Mouse (Mus musculus) frontal cortex, postnatal 10 days (tissue): ENCODE results near the gene Olfr1218.
"Not testable (repeated sequence)": the region's sequence is repeated elsewhere in the genome, so short reads cannot be mapped to it uniquely, and the experiment has no call there.

ENCODE experiments used
- DNase-seq, 2 experiments: peaks; one replicate each; pipeline ENCODE4 v3.0.0; 2022; ENCODE audit warnings: low spot score in 2 of 2, mixed read lengths in 1 of 2

The Olfr1218 gene

DNA sequence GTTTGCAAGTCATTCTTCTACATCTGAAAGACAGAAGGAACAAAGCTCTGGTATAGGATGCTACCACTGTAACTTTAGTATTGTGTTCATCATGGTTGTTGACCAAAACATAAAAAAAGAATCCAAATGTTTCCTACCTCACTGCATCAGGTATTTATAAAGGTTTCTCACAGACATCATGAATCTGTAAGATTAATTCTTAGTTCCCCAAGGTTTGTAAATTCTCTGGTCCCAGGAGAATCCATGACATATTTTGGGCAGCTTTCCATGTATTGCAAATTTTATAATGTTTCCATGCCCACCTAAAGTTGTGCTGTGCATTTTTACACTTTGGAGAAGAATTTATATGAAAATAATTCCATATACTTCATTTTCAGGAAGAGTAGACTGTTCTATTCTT lies at the start of gene Olfr1218:
Olfr1218 (minus strand) TSS at position 101 of the 400 bp plus-strand sequence.
- DNase-seq = no peak

- DNase-seq = no peak
Measured at GRCm38 (mm10) chr2:89106735-89107134, 45.7 kb upstream of the Olfr1218 start, which contains the start of gene Olfr1220. Olfr1220 (minus strand) TSS chr2:89106835.

- no peak for DNase-seq
Measured at GRCm38 (mm10) chr2:89105651-89106050, 44.7 kb upstream of the Olfr1218 start.

- DNase-seq = no peak
Measured at GRCm38 (mm10) chr2:89093848-89094247, 32.9 kb upstream of the Olfr1218 start.

- DNase-seq = no peak
Measured at GRCm38 (mm10) chr2:89083413-89083812, 22.4 kb upstream of the Olfr1218 start, which contains the start of gene Olfr1219. Olfr1219 (minus strand) TSS chr2:89083513.

GRCm38 (mm10) chr2:89081487-89081886 lies 20.5 kb upstream of the Olfr1218 start:
- no peak for DNase-seq

DNA sequence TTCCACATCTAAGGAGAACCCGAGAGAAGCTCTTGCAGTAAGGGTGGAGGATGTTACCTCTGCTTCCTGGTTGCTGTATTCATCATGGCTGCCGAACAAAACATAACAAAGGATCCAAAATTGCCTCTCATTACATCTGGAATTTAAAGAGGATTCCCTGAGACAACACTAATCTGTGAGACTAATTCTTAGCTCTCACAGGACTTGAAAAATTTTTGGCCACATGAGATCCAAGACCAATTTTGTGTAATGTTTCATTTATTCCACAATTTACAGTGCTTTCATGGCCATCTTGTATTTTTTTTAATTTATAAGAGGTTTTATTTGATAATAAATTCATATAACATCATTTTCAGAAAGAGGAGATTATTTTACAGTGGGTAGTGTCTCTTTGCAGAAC lies 29.0 kb downstream of the Olfr1218 start, which contains the start of gene Olfr1217:
Olfr1217 (minus strand) TSS at position 101 of the 400 bp plus-strand sequence.
- DNase-seq = no peak

DNA sequence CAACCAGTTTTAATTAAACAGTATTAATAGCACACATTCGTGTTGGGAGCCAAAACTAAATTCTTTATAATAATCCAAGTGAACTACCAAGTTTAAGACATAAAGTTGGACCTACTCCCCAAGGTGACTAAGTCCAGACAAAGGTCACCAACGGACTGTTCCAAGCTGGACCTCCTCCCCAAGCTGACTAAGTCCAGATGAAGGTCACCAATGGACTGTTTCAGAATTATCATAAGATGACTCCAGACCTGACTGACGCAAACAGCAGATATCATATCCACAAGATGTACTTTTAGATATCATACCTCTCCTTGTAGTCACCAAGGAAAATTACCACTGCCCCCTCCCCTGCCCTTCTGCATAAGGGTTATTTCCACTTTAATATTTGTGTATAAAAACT lies 39.6 kb downstream of the Olfr1218 start:
- DNase-seq = not testable (repeated sequence)

GRCm38 (mm10) chr2:89018240-89018639 lies 42.7 kb downstream of the Olfr1218 start, which contains the start of gene Olfr1216:
Olfr1216 (minus strand) TSS chr2:89018340.
- DNase-seq = no peak

GRCm38 (mm10) chr2:89006873-89007272 lies 54.1 kb downstream of the Olfr1218 start, which contains the start of gene Olfr1215:
Olfr1215 (minus strand) TSS chr2:89006973.
- no peak for DNase-seq
